22 mouse cellular contexts compared by ENCODE assay signal in the genomic region with DNA sequence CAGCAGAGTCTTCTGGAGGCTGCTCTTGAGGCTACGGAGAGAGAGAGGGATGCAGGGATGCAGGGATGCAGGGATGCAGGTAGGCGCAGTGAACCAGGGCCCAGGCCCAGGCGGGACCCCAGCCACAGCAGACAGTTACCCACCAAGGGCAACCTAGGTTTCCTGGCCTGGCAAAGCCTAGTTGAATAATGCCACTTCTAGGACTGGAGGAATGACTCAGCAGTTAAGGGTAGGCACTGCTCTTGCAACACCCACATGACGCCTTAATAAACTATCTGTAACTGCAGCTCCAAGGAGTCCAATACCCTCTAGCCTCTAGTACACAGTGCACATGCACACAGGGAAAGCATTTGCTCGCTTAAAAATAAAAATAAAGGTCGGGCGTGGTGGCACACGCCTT. TPM values are rescaled to one million over a fixed set of nuclear protein-coding genes. Genes with fewer than 3 reads are reported as not detected.
DNase-seq lines count a peak whose midpoint lies in the region; ATAC-seq and TF ChIP-seq lines count a peak whose summit lies in the region.
"Had no signal": no experiment of that assay in that cellular context is flagged by ENCODE, and none has a peak within 500 bp of the region (broad histone marks: within the 10 kb centered on the region; RNA-seq: fewer than 3 reads in every experiment).

No protein-coding gene starts in this region.

- WGBS in midbrain, embryonic 11.5 days = 87% methylated on average over 8 of the region's 8 CpGs

- H3K27ac ChIP-seq in ES-E14 (ENCODE audit: insufficient read depth, low read depth, low read length, poor library complexity, severe bottlenecking) = no peak overlapping the region
- no peak overlapping the region for H3K27ac ChIP-seq in midbrain, embryonic 11.5 days (ENCODE audit: low read depth, low read length)
- H3K27ac ChIP-seq: embryonic facial prominence, embryonic 15.5 days; forebrain, embryonic 15.5 days; hindbrain, postnatal 0 days; stomach, postnatal 0 days had no signal

- in situ Hi-C loops in ES-E14 (cut with MboI; ENCODE audit: low sequenced_read_pairs in 2 of 2, unreplicated experiment in 2 of 2) = no loop called here

- no peak overlapping the region for H3K9ac ChIP-seq in ES-E14 (ENCODE audit: insufficient read depth, low read depth, low read length, poor library complexity, severe bottlenecking)
- no peak overlapping the region for H3K9ac ChIP-seq in midbrain, embryonic 11.5 days (ENCODE audit: low read length)
- H3K9ac ChIP-seq: embryonic facial prominence, embryonic 15.5 days; forebrain, embryonic 15.5 days; lung, embryonic 14.5 days had no signal

- ATAC-seq in erythroid progenitor cell, adult 5-6 weeks (replicated peaks; ENCODE audit: low FRiP score, poor library complexity, severe bottlenecking) = peak; percentile 51; the same call in 1 of the 2 replicates
- ATAC-seq in megakaryocyte progenitor cell, adult 5-6 weeks (replicated peaks; ENCODE audit: poor library complexity) = peak; percentile 81
- no peak for ATAC-seq in midbrain, embryonic 11.5 days (ENCODE audit: low FRiP score)
- ATAC-seq: forebrain, embryonic 15.5 days; hindbrain, postnatal 0 days had no signal

- no peaks in the 10 kb centered on the region for H3K36me3 ChIP-seq in ES-E14 (ENCODE audit: control insufficient read depth, insufficient read depth, low read length, poor library complexity, severe bottlenecking)
- no peaks in the 10 kb centered on the region for H3K36me3 ChIP-seq in midbrain, embryonic 11.5 days (ENCODE audit: control insufficient read depth, insufficient read depth, low read length)
- H3K36me3 ChIP-seq: embryonic facial prominence, embryonic 15.5 days; G1E had no signal

- peak; percentile 25 for DNase-seq in adrenal gland, adult 8-10 months
- no peak for DNase-seq in adrenal gland, adult 18-20 months (ENCODE audit: low spot score in 2 of 2)
- no peak for DNase-seq in ES-E14 (ENCODE audit: low read depth, low spot score)
- no peak for DNase-seq in midbrain, embryonic 11.5 days (ENCODE audit: low spot score, missing footprints)
- no peak for DNase-seq in cerebellum, adult 11-12 months
- DNase-seq in left cerebral cortex, adult 11 months (ENCODE audit: low spot score) = no peak
- DNase-seq: adrenal gland, postnatal 14 days; cerebellum, adult 9-10 months; heart, postnatal 4 days; kidney, adult 8-10 months; kidney, postnatal 25 days; liver; lung, embryonic 14.5 days; thymus, postnatal 36 days had no signal

- H3K27me3 ChIP-seq in midbrain, embryonic 11.5 days (ENCODE audit: control insufficient read depth, insufficient read depth, low read length) = peaks cover 4% of the 10 kb centered on the region; the same call in 1 of the 2 replicates
- H3K27me3 ChIP-seq: embryonic facial prominence, embryonic 15.5 days; forebrain, embryonic 15.5 days had no signal

- peaks cover 3 to 14% of the 10 kb centered on the region in 2 experiments; a peak in 2 of 4 replicates for H3K4me1 ChIP-seq in ES-E14 (ENCODE audit: control insufficient read depth in 2 of 2, insufficient read depth in 2 of 2, low read length in 2 of 2, poor library complexity in 1 of 2)
- H3K4me1 ChIP-seq in midbrain, embryonic 11.5 days (ENCODE audit: control insufficient read depth, insufficient read depth, low read length) = peaks cover 4% of the 10 kb centered on the region

- H3K4me2 ChIP-seq in midbrain, embryonic 11.5 days = no peak overlapping the region
- H3K4me2 ChIP-seq: embryonic facial prominence, embryonic 15.5 days; forebrain, embryonic 15.5 days; lung, embryonic 14.5 days had no signal

- no peaks in the 10 kb centered on the region for H3K9me3 ChIP-seq in ES-E14 (ENCODE audit: control insufficient read depth, insufficient read depth, low read depth, low read length)
- H3K9me3 ChIP-seq in midbrain, embryonic 11.5 days (ENCODE audit: control insufficient read depth, low read length) = no peaks in the 10 kb centered on the region
- H3K9me3 ChIP-seq: embryonic facial prominence, embryonic 15.5 days; forebrain, embryonic 15.5 days; G1E; megakaryocyte, embryonic 14.5 days had no signal

- H3K4me3 ChIP-seq in ES-E14 (ENCODE audit: insufficient read depth in 1 of 2, low read depth in 1 of 2, low read length in 2 of 2, poor library complexity in 1 of 2, severe bottlenecking in 1 of 2) = no peak overlapping the region
- no peak overlapping the region for H3K4me3 ChIP-seq in midbrain, embryonic 11.5 days (ENCODE audit: low read depth, low read length)
- H3K4me3 ChIP-seq: embryonic facial prominence, embryonic 15.5 days; forebrain, embryonic 15.5 days; megakaryocyte, embryonic 14.5 days had no signal

TF ChIP-seq in ES-E14, 5 proteins besides CTCF, POLR2A, EP300 and RAD21:
- TF ChIP-seq HCFC1 (IDR thresholded peaks at IDR 0.05; ENCODE audit: borderline replicate concordance, insufficient read depth, low read length) (no peak), CHD2 (IDR thresholded peaks at IDR 0.05; ENCODE audit: low read depth, low read length) (no peak), ZNF384 (IDR thresholded peaks at IDR 0.05; ENCODE audit: low read depth, low read length) (no peak), MAFK (IDR thresholded peaks at IDR 0.05; ENCODE audit: insufficient read depth, low read depth, low read length) (peak; percentile 34; the same call in 1 of the 2 replicates), ZC3H11A (IDR thresholded peaks at IDR 0.05; ENCODE audit: borderline replicate concordance, low read depth, low read length) (no peak)

RNA-seq across cellular contexts. Expression of gene Lrrc75b, which starts 6.0 kb away (rescaled TPM):
- under 1 TPM; 0.19 to 0.37 (median 0.26) TPM for total RNA-seq in adrenal gland, adult 8-10 months (2022)
- total RNA-seq in adrenal gland, adult 18-20 months (2021) = under 1 TPM; 0.32 to 0.40 TPM
- 0.18 and 0.32 TPM in 2 replicates for total RNA-seq in ES-E14 (2012; rRNA removed)
- total RNA-seq in erythroid progenitor cell, adult 5-6 weeks (2015; ENCODE audit: low replicate concordance) = not detected in 2 replicates
- total RNA-seq in erythroid progenitor cell, adult 5-6 weeks (2017; ENCODE audit: low replicate concordance) = not detected in 2 replicates
- not detected in 2 replicates for total RNA-seq in megakaryocyte progenitor cell, adult 5-6 weeks (2015)
- total RNA-seq in megakaryocyte progenitor cell, adult 5-6 weeks (2017) = not detected in 2 replicates
- polyA plus RNA-seq in midbrain, embryonic 11.5 days (2014; fragmentation: Nextera tagmentation; extraction: Ambion mirVana) = 3.3 and 4.1 TPM in 2 replicates
- polyA plus RNA-seq: G1E had no signal

RNA-seq across cellular contexts. Expression of gene Ggt1, which starts 7.3 kb away (rescaled TPM):
- under 1 TPM in 2 of 4 experiments, not detected in 2; 0.40 to 0.42 TPM for total RNA-seq in adrenal gland, adult 8-10 months (2022)
- total RNA-seq in adrenal gland, adult 18-20 months (2021) = 1 to 10 TPM in 1 of 2 experiments, not detected in 1; 1.2 TPM
- 23.6 and 34.4 TPM in 2 replicates for total RNA-seq in ES-E14 (2012; rRNA removed)
- total RNA-seq in erythroid progenitor cell, adult 5-6 weeks (2015; ENCODE audit: low replicate concordance) = not detected in 2 replicates
- total RNA-seq in erythroid progenitor cell, adult 5-6 weeks (2017; ENCODE audit: low replicate concordance) = not detected in 2 replicates
- not detected in 2 replicates for total RNA-seq in megakaryocyte progenitor cell, adult 5-6 weeks (2015)
- total RNA-seq in megakaryocyte progenitor cell, adult 5-6 weeks (2017) = not detected in 2 replicates
- polyA plus RNA-seq in midbrain, embryonic 11.5 days (2014; fragmentation: Nextera tagmentation; extraction: Ambion mirVana) = 1.5 and 2.1 TPM in 2 replicates
- total RNA-seq: adrenal gland, postnatal 14 days; G1E had no signal
- polyA plus RNA-seq: G1E had no signal

RNA-seq across cellular contexts. Expression of gene Ggt5, which starts 35.0 kb away (rescaled TPM):
- total RNA-seq in adrenal gland, adult 8-10 months (2022) = 1 to 10 TPM; 4.2 to 9.6 (median 5.7) TPM
- total RNA-seq in adrenal gland, adult 18-20 months (2021) = 1 to 10 TPM; 3.7 to 5.2 TPM
- total RNA-seq in ES-E14 (2012; rRNA removed) = 0.36 and 0.58 TPM in 2 replicates
- 1.1 TPM in 1 of 2 replicates, not detected in the other for total RNA-seq in erythroid progenitor cell, adult 5-6 weeks (2015; ENCODE audit: low replicate concordance)
- 0.39 TPM in 1 of 2 replicates, not detected in the other for total RNA-seq in erythroid progenitor cell, adult 5-6 weeks (2017; ENCODE audit: low replicate concordance)
- total RNA-seq in megakaryocyte progenitor cell, adult 5-6 weeks (2015) = 0.29 and 1.4 TPM in 2 replicates
- total RNA-seq in megakaryocyte progenitor cell, adult 5-6 weeks (2017) = 2.8 and 3.5 TPM in 2 replicates
- 0.25 and 0.29 TPM in 2 replicates for polyA plus RNA-seq in midbrain, embryonic 11.5 days (2014; fragmentation: Nextera tagmentation; extraction: Ambion mirVana)
- polyA plus RNA-seq: G1E had no signal

RNA-seq across cellular contexts. Expression of gene Gucd1, which starts 36.3 kb away (rescaled TPM):
- 10 to 100 TPM; 20.3 to 23.9 (median 23.2) TPM for total RNA-seq in adrenal gland, adult 8-10 months (2022)
- total RNA-seq in adrenal gland, adult 18-20 months (2021) = 10 to 100 TPM; 28.7 to 39.0 TPM
- 11.5 and 15.6 TPM in 2 replicates for total RNA-seq in ES-E14 (2012; rRNA removed)
- 71.7 and 89.7 TPM in 2 replicates for total RNA-seq in erythroid progenitor cell, adult 5-6 weeks (2015; ENCODE audit: low replicate concordance)
- 90.9 and 159 TPM in 2 replicates for total RNA-seq in erythroid progenitor cell, adult 5-6 weeks (2017; ENCODE audit: low replicate concordance)
- 7.3 and 9.7 TPM in 2 replicates for total RNA-seq in megakaryocyte progenitor cell, adult 5-6 weeks (2015)
- total RNA-seq in megakaryocyte progenitor cell, adult 5-6 weeks (2017) = 11.2 and 14.9 TPM in 2 replicates
- 27.8 and 36.0 TPM in 2 replicates for polyA plus RNA-seq in midbrain, embryonic 11.5 days (2014; fragmentation: Nextera tagmentation; extraction: Ambion mirVana)

RNA-seq across cellular contexts. Expression of gene Snrpd3, which starts 36.7 kb away (rescaled TPM):
- total RNA-seq in adrenal gland, adult 8-10 months (2022) = 10 to 100 TPM; 82.7 to 88.0 (median 86.2) TPM
- 10 to 100 TPM; 86.1 to 87.1 TPM for total RNA-seq in adrenal gland, adult 18-20 months (2021)
- total RNA-seq in ES-E14 (2012; rRNA removed) = 86.5 and 124 TPM in 2 replicates
- total RNA-seq in erythroid progenitor cell, adult 5-6 weeks (2015; ENCODE audit: low replicate concordance) = 14.3 and 49.7 TPM in 2 replicates
- total RNA-seq in erythroid progenitor cell, adult 5-6 weeks (2017; ENCODE audit: low replicate concordance) = 16.3 and 42.9 TPM in 2 replicates
- total RNA-seq in megakaryocyte progenitor cell, adult 5-6 weeks (2015) = 69.5 and 70.4 TPM in 2 replicates
- 53.5 and 67.6 TPM in 2 replicates for total RNA-seq in megakaryocyte progenitor cell, adult 5-6 weeks (2017)
- 199 and 208 TPM in 2 replicates for polyA plus RNA-seq in midbrain, embryonic 11.5 days (2014; fragmentation: Nextera tagmentation; extraction: Ambion mirVana)

Comparison
In these comparisons a context has a peak if more than half of its experiments do, and no peak if none do; other contexts are left out.
1. RNA of gene Ggt1, which starts 7.3 kb away (total RNA-seq): 23.6 to 34.4 TPM in ES-E14; 1.2 TPM in adrenal gland, adult 18-20 months, 0.40 to 0.42 TPM in adrenal gland, adult 8-10 months, not detected in megakaryocyte progenitor cell, adult 5-6 weeks and not detected in erythroid progenitor cell, adult 5-6 weeks; every median in the first group is over 10 times any median in the second.